Mouse (Mus musculus): Measurements from ENCODE around the gene Thsd4.

The Thsd4 gene

DNA sequence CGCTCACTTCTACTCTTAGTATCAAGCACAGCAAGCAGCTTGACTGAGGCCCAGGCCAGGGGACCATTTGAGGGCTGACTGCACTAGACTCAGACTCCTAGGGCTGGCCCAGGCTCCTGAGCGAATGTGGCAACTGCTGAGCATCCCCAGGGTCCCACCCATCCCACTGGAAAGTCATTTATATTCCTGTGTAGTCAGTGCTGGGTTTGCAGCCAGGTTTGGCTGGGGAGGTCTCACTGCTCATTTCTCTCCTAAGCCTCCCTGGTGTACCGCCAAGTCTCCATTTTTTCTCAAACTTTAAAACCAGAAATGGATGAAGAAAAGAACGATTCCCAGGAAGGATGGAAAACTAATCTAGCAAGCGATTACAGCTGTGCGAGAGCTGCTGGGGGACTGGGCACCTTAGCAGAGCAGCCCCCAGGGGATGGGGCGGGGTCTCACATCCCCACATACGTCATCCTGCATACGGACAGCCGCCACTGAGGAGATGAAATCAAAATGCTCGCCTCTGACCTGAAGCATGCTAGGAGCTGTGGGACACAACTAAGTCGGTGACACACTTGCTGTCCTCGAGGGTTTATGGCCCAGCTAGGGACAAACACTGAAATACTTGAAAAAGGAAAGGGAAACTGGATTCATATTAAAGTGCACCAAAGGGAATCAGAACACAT lies 67.3 kb downstream of the Thsd4 start:
- DNase-seq = no peak

DNA sequence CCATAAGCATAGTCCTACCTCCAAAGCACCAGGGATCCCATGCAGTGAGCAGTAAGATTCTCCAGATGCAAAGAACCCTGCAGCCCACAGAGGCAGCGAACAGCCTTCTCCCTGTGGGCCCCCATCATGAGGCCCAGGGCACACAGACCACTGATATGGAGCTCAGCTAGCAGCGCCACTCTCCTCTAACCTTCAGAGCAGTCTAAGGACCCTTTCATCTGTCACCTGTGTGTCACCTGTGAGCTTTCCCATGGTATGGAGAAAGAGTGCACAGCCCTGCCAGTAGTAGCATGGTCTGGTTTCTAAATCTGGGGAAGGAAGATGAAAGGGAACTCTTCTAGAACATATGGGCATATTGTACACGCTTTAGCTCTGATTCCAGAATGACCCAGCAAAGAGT lies 72.3 kb downstream of the Thsd4 start:
- DNase-seq = no peak

GRCm38 (mm10) chr9:60445821-60446220 lies 76.0 kb downstream of the Thsd4 start:
- DNase-seq = no peak

DNA sequence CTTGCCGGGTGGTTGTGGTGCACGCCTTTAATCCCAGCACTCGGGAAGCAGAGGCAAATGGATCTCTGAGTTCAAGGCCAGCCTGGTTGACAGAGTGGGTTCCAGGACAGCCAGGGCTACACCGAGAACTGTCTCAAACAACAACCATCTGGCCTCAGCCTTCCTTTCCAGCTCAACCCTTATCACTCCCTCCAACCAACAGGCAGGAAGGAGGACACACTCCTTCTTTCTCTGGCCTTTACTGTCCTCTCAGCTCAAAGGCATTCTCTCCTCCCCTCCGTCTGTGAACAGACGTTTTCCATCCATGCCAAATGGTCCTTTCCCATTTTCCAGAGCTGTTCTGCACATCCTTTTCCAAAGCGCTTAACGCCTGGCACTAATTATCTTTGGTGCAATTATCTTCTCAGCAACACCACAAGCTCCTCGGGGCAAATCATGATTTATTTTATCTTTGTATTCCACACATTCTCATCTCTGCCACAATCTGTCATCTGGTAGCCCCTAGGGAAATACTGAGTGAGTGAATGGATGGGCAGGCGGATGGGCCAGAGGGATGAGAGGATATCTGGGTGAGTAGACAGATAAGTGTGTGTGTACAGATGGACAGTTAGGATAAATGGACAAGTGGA lies 80.5 kb downstream of the Thsd4 start:
- DNase-seq = no peak

DNA sequence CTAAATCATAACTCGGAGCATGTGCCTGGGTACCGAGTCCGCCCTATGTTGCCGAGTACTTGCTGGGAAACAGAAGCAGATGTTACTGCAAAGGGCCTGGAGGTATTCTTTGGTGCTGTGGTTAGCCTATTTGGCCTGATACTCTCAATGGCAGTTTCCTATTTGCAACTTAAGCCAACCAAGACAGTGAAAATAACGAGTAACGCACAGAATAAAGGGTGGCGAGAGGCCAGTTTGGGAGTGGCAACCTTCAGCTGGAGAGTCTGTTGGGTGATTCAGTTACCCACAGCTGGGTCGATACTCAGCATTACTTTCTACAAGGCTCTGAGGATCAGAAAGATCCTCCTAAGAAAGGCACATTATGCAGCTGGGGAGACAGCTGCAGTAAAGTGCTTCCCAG lies 81.3 kb downstream of the Thsd4 start:
- DNase-seq = no peak

GRCm38 (mm10) chr9:60436246-60436645 lies 85.6 kb downstream of the Thsd4 start:
- DNase-seq = no peak

GRCm38 (mm10) chr9:60434093-60434492 lies 87.8 kb downstream of the Thsd4 start:
- no peak for DNase-seq

GRCm38 (mm10) chr9:60431924-60432323 lies 89.9 kb downstream of the Thsd4 start:
- no peak for DNase-seq

- no peak for DNase-seq
These were observed 91.8 kb downstream of the Thsd4 start for GRCm38 (mm10) chr9:60430017-60430416.

- no peak for DNase-seq
These were observed 107.6 kb downstream of the Thsd4 start for GRCm38 (mm10) chr9:60414076-60414755.

DNA sequence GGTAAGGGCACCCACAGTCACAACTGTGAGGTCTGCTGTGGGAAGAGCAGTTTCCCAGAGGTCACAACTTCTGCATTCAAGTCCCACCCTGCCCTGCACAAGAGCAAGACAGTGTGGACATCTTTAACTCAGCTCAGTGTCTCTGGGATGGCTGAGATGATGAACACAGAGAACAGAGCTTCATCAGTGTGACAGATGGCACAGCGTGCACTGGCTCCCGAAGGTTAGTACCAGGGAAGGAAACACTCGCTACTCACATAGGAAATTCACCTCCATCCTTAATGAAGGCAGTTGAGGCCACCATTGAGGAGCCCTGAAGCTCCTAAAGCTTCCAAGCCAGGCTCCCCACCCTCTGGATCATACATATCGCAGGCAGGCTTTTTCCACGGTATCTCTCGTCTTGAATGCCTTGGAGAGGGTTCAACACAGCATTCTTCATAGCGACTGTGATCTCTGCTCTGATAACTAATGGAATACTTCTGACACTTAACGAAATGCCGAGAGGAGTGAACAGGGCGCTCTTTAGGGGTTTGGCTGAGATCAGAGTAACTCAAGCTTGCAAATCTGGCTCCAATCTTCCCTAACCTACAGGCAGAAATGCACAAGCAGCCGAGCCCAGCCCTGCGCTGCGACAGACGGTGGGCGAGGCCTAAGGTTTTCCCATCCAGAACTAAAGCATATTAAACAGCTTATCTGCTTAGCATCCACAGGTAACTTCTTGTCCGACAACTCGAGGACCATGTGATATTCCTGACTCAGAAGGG lies 110.8 kb downstream of the Thsd4 start:
- DNase-seq = no peak

DNA sequence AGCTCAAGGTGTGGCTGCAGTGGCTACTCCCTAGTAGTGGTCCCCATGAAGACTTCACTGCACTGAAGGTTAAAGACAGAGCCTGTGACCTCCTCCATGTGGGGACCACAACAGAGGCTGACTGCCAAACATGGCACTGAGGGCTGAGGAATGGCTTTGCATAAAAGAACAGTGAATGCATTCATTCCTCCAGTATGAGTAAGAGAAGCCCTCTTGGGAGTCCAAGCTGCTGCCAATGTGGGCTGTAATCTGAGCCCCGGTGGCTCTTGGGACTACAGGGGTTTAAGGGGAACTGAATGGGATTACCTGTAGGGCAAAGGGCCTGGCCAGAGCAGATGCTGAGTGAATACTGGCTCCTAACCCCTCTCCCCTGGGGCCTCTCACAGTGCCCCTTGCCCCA lies 114.5 kb downstream of the Thsd4 start:
- DNase-seq = no peak

DNA sequence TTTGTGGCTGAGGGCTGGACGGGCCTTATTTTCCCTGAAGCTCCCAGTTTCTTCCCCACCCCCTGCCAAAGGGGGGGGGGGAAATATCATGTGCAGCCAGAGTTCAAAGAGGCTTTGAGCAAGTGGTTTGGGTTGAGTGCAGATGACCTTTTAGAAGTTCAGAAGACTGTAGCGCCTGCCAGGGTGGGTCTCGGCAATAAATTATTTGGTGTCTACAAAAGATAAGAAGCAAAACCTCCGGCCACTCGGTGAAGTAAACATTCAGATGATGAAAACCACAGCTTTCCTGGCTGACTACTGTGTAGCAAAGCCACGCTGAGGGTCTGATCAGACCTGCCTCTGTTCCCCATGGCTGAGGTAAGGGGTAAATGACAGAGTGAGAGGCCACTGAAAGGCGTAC lies 116.1 kb downstream of the Thsd4 start:
- no peak for DNase-seq

GRCm38 (mm10) chr9:60402681-60403080 lies 119.2 kb downstream of the Thsd4 start:
- no peak for DNase-seq

DNA sequence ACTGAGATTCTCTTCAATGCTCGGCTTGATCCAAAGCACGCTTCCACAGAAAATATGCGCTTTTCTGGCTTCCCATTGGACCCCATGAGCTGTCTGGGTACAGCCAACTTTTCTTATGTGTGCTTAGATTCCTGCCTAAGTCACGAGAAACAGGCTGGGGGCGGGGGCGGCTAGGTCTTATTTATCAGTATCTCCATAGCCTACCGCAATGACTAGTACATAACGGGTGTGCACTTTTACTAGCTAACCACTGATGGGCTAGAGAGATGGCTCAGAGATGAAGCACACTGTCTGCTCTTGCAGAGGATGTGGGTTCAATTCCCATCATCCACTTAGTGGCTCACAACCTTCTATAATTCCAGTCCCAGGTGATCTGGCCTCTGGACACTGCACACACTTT lies 121.8 kb downstream of the Thsd4 start:
- DNase-seq = no peak

- no peak for DNase-seq
These were observed 123.8 kb downstream of the Thsd4 start for GRCm38 (mm10) chr9:60398073-60398472.

- no peak for DNase-seq
These were observed 125.8 kb downstream of the Thsd4 start for GRCm38 (mm10) chr9:60396096-60396495.

DNA sequence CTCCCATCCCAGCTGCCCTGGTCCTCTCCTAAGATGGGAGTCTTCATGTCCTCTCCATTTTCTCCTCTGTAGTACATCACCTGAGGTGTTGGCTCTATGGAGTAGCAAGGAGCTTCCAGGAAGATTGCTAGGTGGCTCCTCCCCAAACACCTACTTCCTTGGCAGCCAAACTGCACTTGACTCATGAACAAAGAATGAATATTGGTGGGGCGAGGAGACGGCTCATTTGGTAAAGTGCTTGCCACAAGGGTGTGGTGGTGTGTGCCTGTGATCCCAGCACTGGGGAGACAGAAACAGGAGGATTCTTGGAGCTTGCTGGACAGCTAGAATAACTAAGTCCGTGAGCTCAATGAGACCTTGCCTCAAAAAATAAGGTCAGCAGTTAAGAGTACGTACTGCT lies 128.9 kb downstream of the Thsd4 start:
- DNase-seq = no peak

GRCm38 (mm10) chr9:60384751-60385150 lies 137.1 kb downstream of the Thsd4 start:
- no peak for DNase-seq

- DNase-seq = no peak
These were observed 138.9 kb downstream of the Thsd4 start for GRCm38 (mm10) chr9:60382941-60383340.

DNA sequence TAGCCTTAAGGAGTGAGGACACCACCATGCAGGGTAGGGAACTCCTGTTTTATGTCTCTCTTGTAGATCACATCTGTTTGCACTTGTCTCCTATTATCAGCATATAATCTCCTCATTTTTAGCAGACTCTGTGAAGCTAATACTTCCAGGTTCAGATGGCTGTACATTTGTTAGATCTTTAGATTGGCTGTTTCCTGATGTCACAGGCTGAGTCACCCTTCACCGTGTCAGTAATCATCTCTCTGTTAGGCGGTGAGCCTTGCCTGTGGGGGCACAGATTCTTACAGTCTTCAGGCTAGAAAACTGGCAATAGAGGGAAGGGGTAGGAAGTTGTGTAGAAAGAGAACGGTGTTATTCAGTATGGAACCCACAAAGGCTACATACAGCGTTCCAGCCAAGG lies 139.3 kb downstream of the Thsd4 start:
- no peak for DNase-seq

- DNase-seq = no peak
These were observed 140.8 kb downstream of the Thsd4 start for GRCm38 (mm10) chr9:60381010-60381409.

DNA sequence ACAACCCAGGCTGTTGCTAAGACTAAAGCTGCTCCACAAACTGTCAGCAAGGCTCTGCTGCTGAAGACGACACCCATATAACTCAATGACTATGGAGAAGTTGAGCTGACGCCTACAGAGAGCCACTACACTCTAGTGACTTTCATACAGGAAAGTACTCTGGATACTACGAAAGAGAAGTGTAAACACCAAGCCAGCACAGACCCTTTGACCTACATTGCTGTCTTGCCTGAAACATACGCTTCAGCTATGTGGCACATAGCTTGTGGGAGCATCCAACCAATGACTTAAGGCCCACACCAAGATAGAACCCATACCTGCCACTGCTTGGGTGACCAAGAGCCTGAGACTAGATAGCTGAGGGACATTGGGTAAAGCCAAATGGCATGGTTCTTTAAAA lies 141.3 kb downstream of the Thsd4 start:
- no peak for DNase-seq

- DNase-seq = no peak
These were observed 143.6 kb downstream of the Thsd4 start for GRCm38 (mm10) chr9:60378235-60378634.
